Mouse (Mus musculus): Measurements from ENCODE around the gene Ephb2. TPM values are rescaled to one million over a fixed set of nuclear protein-coding genes. Genes with fewer than 3 reads are reported as not detected.

Ephb2 gene
- polyA plus RNA-seq, 1 experiment: 57.6 TPM

GRCm38 (mm10) chr4:136666002-136666401 is 169.8 kb downstream of the Ephb2 start:
- H3K4me3 ChIP-seq (ENCODE audit: low read depth, low read length): no peak overlapping the region
- TF ChIP-seq CTCF (IDR thresholded peaks at IDR 0.05; ENCODE audit: extremely low read depth, insufficient read length, insufficient replicate concordance, low read depth, low read length): peak; percentile 57; the same call in 1 of the 2 replicates
- no peak for TF ChIP-seq POLR2A (IDR thresholded peaks at IDR 0.05; ENCODE audit: low read depth, low read length)
- H3K4me1 ChIP-seq (ENCODE audit: control insufficient read depth, insufficient read depth, insufficient read length, low read length): no peaks in the 10 kb centered on the region
- 66% methylated on average over 4 of the region's 4 CpGs for WGBS
- H3K27me3 ChIP-seq (ENCODE audit: control insufficient read depth, insufficient read depth, low read length): no peaks in the 10 kb centered on the region
- no peak overlapping the region for H3K27ac ChIP-seq (ENCODE audit: insufficient read depth, low read depth, low read length)
- peaks cover 7% of the 10 kb centered on the region; the same call in 1 of the 2 replicates for H3K36me3 ChIP-seq (ENCODE audit: control insufficient read depth, insufficient read depth, low read length)

GRCm38 (mm10) chr4:136665068-136665467 is 170.7 kb downstream of the Ephb2 start:
- 84% methylated on average over 9 of the region's 9 CpGs for WGBS

GRCm38 (mm10) chr4:136657914-136658313 is 177.9 kb downstream of the Ephb2 start:
- no peak for TF ChIP-seq CTCF (IDR thresholded peaks at IDR 0.05; ENCODE audit: extremely low read depth, insufficient read length, insufficient replicate concordance, low read depth, low read length)
- no peak for TF ChIP-seq POLR2A (IDR thresholded peaks at IDR 0.05; ENCODE audit: low read depth, low read length)
- peaks cover 35% of the 10 kb centered on the region for H3K36me3 ChIP-seq (ENCODE audit: control insufficient read depth, insufficient read depth, low read length)
- H3K4me1 ChIP-seq (ENCODE audit: control insufficient read depth, insufficient read depth, insufficient read length, low read length): no peaks in the 10 kb centered on the region
- H3K27ac ChIP-seq (ENCODE audit: insufficient read depth, low read depth, low read length): no peak overlapping the region
- WGBS: 67% methylated on average over 3 of the region's 3 CpGs
- no peak overlapping the region for H3K4me3 ChIP-seq (ENCODE audit: low read depth, low read length)
- H3K27me3 ChIP-seq (ENCODE audit: control insufficient read depth, insufficient read depth, low read length): no peaks in the 10 kb centered on the region

More at GRCm38 (mm10) chr4:136665068-136665467, 170.7 kb downstream of the Ephb2 start:
- Histone ChIP-seq H3K36me3 (ENCODE audit: control insufficient read depth, insufficient read depth, low read length) (peaks cover 14% of the 10 kb centered on the region), H3K27me3 (ENCODE audit: control insufficient read depth, insufficient read depth, low read length) (no peaks in the 10 kb centered on the region), H3K4me3 (ENCODE audit: low read depth, low read length) (no peak overlapping the region), H3K27ac (ENCODE audit: insufficient read depth, low read depth, low read length) (no peak overlapping the region), H3K4me1 (ENCODE audit: control insufficient read depth, insufficient read depth, insufficient read length, low read length) (no peaks in the 10 kb centered on the region)
- TF ChIP-seq POLR2A (IDR thresholded peaks at IDR 0.05; ENCODE audit: low read depth, low read length): no peak
- TF ChIP-seq CTCF (IDR thresholded peaks at IDR 0.05; ENCODE audit: extremely low read depth, insufficient read length, insufficient replicate concordance, low read depth, low read length): no peak

GRCm38 (mm10) chr4:136653692-136654234 is 182.0 kb downstream of the Ephb2 start:
- 78% methylated on average over 10 of the region's 10 CpGs for WGBS
- Histone ChIP-seq H3K36me3 (ENCODE audit: control insufficient read depth, insufficient read depth, low read length) (peaks cover 16% of the 10 kb centered on the region; the same call in 1 of the 2 replicates), H3K27me3 (ENCODE audit: control insufficient read depth, insufficient read depth, low read length) (no peaks in the 10 kb centered on the region), H3K4me1 (ENCODE audit: control insufficient read depth, insufficient read depth, insufficient read length, low read length) (no peaks in the 10 kb centered on the region), H3K27ac (ENCODE audit: insufficient read depth, low read depth, low read length) (no peak overlapping the region), H3K4me3 (ENCODE audit: low read depth, low read length) (no peak overlapping the region)
- TF ChIP-seq POLR2A (IDR thresholded peaks at IDR 0.05; ENCODE audit: low read depth, low read length): no peak
- TF ChIP-seq CTCF (IDR thresholded peaks at IDR 0.05; ENCODE audit: extremely low read depth, insufficient read length, insufficient replicate concordance, low read depth, low read length): no peak

- Histone ChIP-seq H3K4me3 (ENCODE audit: low read depth, low read length) (no peak overlapping the region), H3K36me3 (ENCODE audit: control insufficient read depth, insufficient read depth, low read length) (peaks cover 15% of the 10 kb centered on the region; the same call in 1 of the 2 replicates), H3K27ac (ENCODE audit: insufficient read depth, low read depth, low read length) (no peak overlapping the region), H3K4me1 (ENCODE audit: control insufficient read depth, insufficient read depth, insufficient read length, low read length) (no peaks in the 10 kb centered on the region), H3K27me3 (ENCODE audit: control insufficient read depth, insufficient read depth, low read length) (no peaks in the 10 kb centered on the region)
- 76% methylated on average over 6 of the region's 6 CpGs for WGBS
- no peak for TF ChIP-seq CTCF (IDR thresholded peaks at IDR 0.05; ENCODE audit: extremely low read depth, insufficient read length, insufficient replicate concordance, low read depth, low read length)
- no peak for TF ChIP-seq POLR2A (IDR thresholded peaks at IDR 0.05; ENCODE audit: low read depth, low read length)
Observed at GRCm38 (mm10) chr4:136653019-136653418, 182.8 kb downstream of the Ephb2 start.

- TF ChIP-seq CTCF (IDR thresholded peaks at IDR 0.05; ENCODE audit: extremely low read depth, insufficient read length, insufficient replicate concordance, low read depth, low read length): no peak
- TF ChIP-seq POLR2A (IDR thresholded peaks at IDR 0.05; ENCODE audit: low read depth, low read length): no peak
Observed at GRCm38 (mm10) chr4:136652528-136652910, 183.3 kb downstream of the Ephb2 start.

GRCm38 (mm10) chr4:136651882-136652527 is 183.8 kb downstream of the Ephb2 start:
- no peaks in the 10 kb centered on the region for H3K4me1 ChIP-seq (ENCODE audit: control insufficient read depth, insufficient read depth, insufficient read length, low read length)
- no peak for TF ChIP-seq CTCF (IDR thresholded peaks at IDR 0.05; ENCODE audit: extremely low read depth, insufficient read length, insufficient replicate concordance, low read depth, low read length)
- TF ChIP-seq POLR2A (IDR thresholded peaks at IDR 0.05; ENCODE audit: low read depth, low read length): no peak
- WGBS: 83% methylated on average over 13 of the region's 13 CpGs
- H3K4me3 ChIP-seq (ENCODE audit: low read depth, low read length): no peak overlapping the region
- H3K27me3 ChIP-seq (ENCODE audit: control insufficient read depth, insufficient read depth, low read length): no peaks in the 10 kb centered on the region
- H3K36me3 ChIP-seq (ENCODE audit: control insufficient read depth, insufficient read depth, low read length): peaks cover 9% of the 10 kb centered on the region; the same call in 1 of the 2 replicates
- no peak overlapping the region for H3K27ac ChIP-seq (ENCODE audit: insufficient read depth, low read depth, low read length)

More at GRCm38 (mm10) chr4:136652528-136652910, 183.3 kb downstream of the Ephb2 start:
- Histone ChIP-seq H3K27ac (ENCODE audit: insufficient read depth, low read depth, low read length) (no peak overlapping the region), H3K4me1 (ENCODE audit: control insufficient read depth, insufficient read depth, insufficient read length, low read length) (no peaks in the 10 kb centered on the region), H3K36me3 (ENCODE audit: control insufficient read depth, insufficient read depth, low read length) (peaks cover 13% of the 10 kb centered on the region; the same call in 1 of the 2 replicates), H3K27me3 (ENCODE audit: control insufficient read depth, insufficient read depth, low read length) (no peaks in the 10 kb centered on the region), H3K4me3 (ENCODE audit: low read depth, low read length) (no peak overlapping the region)
- WGBS: 78% methylated on average over 11 of the region's 11 CpGs

Measured in small intestine, adult 2 months (tissue).